Mouse (Mus musculus) megakaryocyte, embryonic 14.5 days (primary cell): Measurements from ENCODE around the gene Gtf3c2.

ENCODE experiments used
- FLI1 ChIP-seq: IDR thresholded peaks from 2 replicates; pipeline ENCODE4 v1.6.1; 2012; ENCODE audit warnings: low read length, inconsistent platforms, mixed read lengths
- GATA1 ChIP-seq: IDR thresholded peaks from 3 replicates; pipeline ENCODE4 v1.6.1; 2012; ENCODE audit warnings: mixed read lengths, low read length, inconsistent platforms, borderline replicate concordance

- no peak for TF ChIP-seq GATA1
- TF ChIP-seq FLI1: no peak
These were observed 41.5 kb downstream of the Gtf3c2 start, which contains the start of gene Ucn for GRCm38 (mm10) chr5:31138241-31138967.
